Mouse (Mus musculus) lung, embryonic 14.5 days (tissue): Measurements from ENCODE around the gene Arhgef25. TPM values are rescaled to one million over a fixed set of nuclear protein-coding genes. Genes with fewer than 3 reads are reported as not detected.
A peak's percentile ranks its signal among the peaks of the same experiment; 100 is the strongest.
"Not testable (repeated sequence)": the region's sequence is repeated elsewhere in the genome, so short reads cannot be mapped to it uniquely, and the experiment has no call there.

Source experiments
- ATAC-seq: fragments of 200-750 bp; cut with Nextera tagmentation; 2 replicates; pipeline ENCODE4 v1.8.0; 2017; ENCODE audit warnings: mild to moderate bottlenecking, moderate TSS enrichment, moderate library complexity; ENCODE audit not compliant: insufficient read depth
- DNase-seq: peaks from one replicate; pipeline ENCODE4 v3.0.0-alpha.2; 2015
- H3K27ac ChIP-seq: fragments of 300-500 bp; sonication (generic); 2 replicates; pipeline ENCODE4 v1.5.1; 2014; ENCODE audit warnings: low read depth, mild to moderate bottlenecking, moderate library complexity
- H3K27me3 ChIP-seq: fragments of 300-500 bp; sonication (generic); 2 replicates; pipeline ENCODE4 v1.6.1; 2014; ENCODE audit warnings: low read length, control low read depth; ENCODE audit not compliant: insufficient read depth
- H3K36me3 ChIP-seq: fragments of 300-500 bp; sonication (generic); 2 replicates; pipeline ENCODE4 v1.6.1; 2014; ENCODE audit warnings: control low read depth; ENCODE audit not compliant: insufficient read depth
- H3K4me1 ChIP-seq: fragments of 300-500 bp; sonication (generic); 2 replicates; pipeline ENCODE4 v1.6.1; 2014; ENCODE audit warnings: antibody characterized with exemption, control low read depth; ENCODE audit not compliant: insufficient read depth
- H3K4me2 ChIP-seq: fragments of 300-500 bp; sonication (generic); 2 replicates; pipeline ENCODE4 v1.6.1; 2014; ENCODE audit warnings: mild to moderate bottlenecking
- H3K4me3 ChIP-seq: fragments of 300-500 bp; sonication (generic); 2 replicates; pipeline ENCODE4 v1.5.1; 2014; ENCODE audit warnings: low read depth, low read length
- H3K9ac ChIP-seq: fragments of 300-500 bp; sonication (generic); 2 replicates; pipeline ENCODE4 v1.6.1; 2014
- H3K9me3 ChIP-seq: fragments of 300-500 bp; sonication (generic); 2 replicates; pipeline ENCODE4 v1.6.1; 2016; ENCODE audit warnings: low read depth, low read length, control low read depth
- CTCF ChIP-seq: IDR thresholded peaks from 2 replicates; pipeline ENCODE4 v1.5.1; 2016; ENCODE audit warnings: antibody characterized with exemption, low read depth
- WGBS: fragments of 180-500 bp; shearing (Covaris S2); extraction: QIAGEN DNeasy Blood & Tissue Kit; methylation state at CpG from one replicate; pipeline ENCODE4 v1.1.7; 2014; 5-methylcytosine and 5-hydroxymethylcytosine counted together
- polyA plus RNA-seq: library from polyadenylated mRNA; unstranded; fragments of >200 nt; fragmentation: Nextera tagmentation; extraction: Ambion mirVana; gene quantifications from 2 replicates; pipeline ENCODE4 v1.2.1, GENCODE M21; 2014

Gene Arhgef25
- polyA plus RNA-seq, 1 experiment from 2014 or later: 48.7 TPM

GRCm38 (mm10) chr10:127165654-127166403 is 24.1 kb downstream of the Arhgef25 start:
- WGBS: 0% methylated on average over 56 of the region's 56 CpGs
- H3K27me3 ChIP-seq: peaks cover 73% of the 10 kb centered on the region
- TF ChIP-seq CTCF: no peak
- peak; percentile 41 for ATAC-seq
- H3K9ac ChIP-seq: peak overlapping the region; percentile 63
- H3K4me3 ChIP-seq: peak overlapping the region; percentile 62
- H3K4me1 ChIP-seq: peaks cover 13% of the 10 kb centered on the region; the same call in 1 of the 2 replicates
- H3K27ac ChIP-seq: no peak overlapping the region
- peak overlapping the region; percentile 100 for H3K4me2 ChIP-seq
- no peaks in the 10 kb centered on the region for H3K36me3 ChIP-seq
- no peaks in the 10 kb centered on the region for H3K9me3 ChIP-seq
- peak; percentile 53 for DNase-seq

GRCm38 (mm10) chr10:127165354-127165653 is 24.6 kb downstream of the Arhgef25 start:
- Histone ChIP-seq H3K4me1 (peaks cover 10% of the 10 kb centered on the region; the same call in 1 of the 2 replicates), H3K9me3 (no peaks in the 10 kb centered on the region), H3K36me3 (no peaks in the 10 kb centered on the region), H3K4me2 (peak overlapping the region; percentile 100), H3K27ac (no peak overlapping the region), H3K4me3 (peak overlapping the region; percentile 62), H3K9ac (peak overlapping the region; percentile 63), H3K27me3 (peaks cover 68% of the 10 kb centered on the region)
- WGBS: under 1% methylated on average over 37 of the region's 42 CpGs
- DNase-seq (no peak), ATAC-seq (peak; percentile 40; the same call in 1 of the 2 replicates)
- no peak for TF ChIP-seq CTCF

GRCm38 (mm10) chr10:127164631-127165353 is 25.1 kb downstream of the Arhgef25 start, which contains the start of gene B4galnt1:
Gene B4galnt1 (plus strand): TSS chr10:127165225.
- ATAC-seq (peak; percentile 89), DNase-seq (peak; percentile 91)
- H3K4me2 ChIP-seq: peak within 1 kb of the TSS; percentile 100
- peak within 1 kb of the TSS; percentile 62 for H3K4me3 ChIP-seq
- peak; percentile 77 for TF ChIP-seq CTCF
- H3K9ac ChIP-seq: peak within 1 kb of the TSS; percentile 63
- H3K27me3 ChIP-seq: peaks cover 63% of the 10 kb centered on the region
- peaks cover 6% of the 10 kb centered on the region; the same call in 1 of the 2 replicates for H3K4me1 ChIP-seq
- no peaks in the 10 kb centered on the region for H3K36me3 ChIP-seq
- 3% methylated on average over 52 of the region's 52 CpGs for WGBS
- no peak within 1 kb of the TSS for H3K27ac ChIP-seq
- H3K9me3 ChIP-seq: no peaks in the 10 kb centered on the region

DNA sequence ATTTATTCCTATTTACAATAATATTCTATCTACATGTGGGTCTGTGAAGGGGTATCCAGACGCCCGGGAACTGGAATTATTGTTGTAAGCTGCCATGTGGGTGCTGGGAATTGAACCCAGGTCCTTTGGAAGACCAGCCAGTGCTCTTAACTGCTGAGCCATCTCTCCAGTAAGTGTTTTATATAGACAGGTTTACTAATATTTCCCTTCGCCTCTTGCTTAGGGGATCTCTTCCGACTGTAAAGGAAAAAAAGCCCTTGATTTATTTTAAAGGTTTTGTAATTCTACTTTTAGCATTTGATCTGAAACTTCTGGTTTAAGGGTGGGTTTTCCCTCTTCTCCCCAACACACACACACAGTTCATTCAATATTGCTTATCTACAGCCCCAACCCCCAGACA is 25.7 kb downstream of the Arhgef25 start:
- TF ChIP-seq CTCF: no peak
- Histone ChIP-seq H3K9me3 (no peaks in the 10 kb centered on the region), H3K4me1 (peaks cover 6% of the 10 kb centered on the region; the same call in 1 of the 2 replicates), H3K27me3 (peaks cover 57% of the 10 kb centered on the region), H3K4me3 (no peak overlapping the region), H3K4me2 (no peak overlapping the region; the same call in 1 of the 2 replicates), H3K9ac (no peak overlapping the region), H3K27ac (no peak overlapping the region), H3K36me3 (no peaks in the 10 kb centered on the region)
- WGBS: 91% methylated on average over 4 of the region's 4 CpGs
- DNase-seq: no peak
- ATAC-seq: no peak

GRCm38 (mm10) chr10:127162771-127163261 is 27.1 kb downstream of the Arhgef25 start:
- peaks cover 44% of the 10 kb centered on the region for H3K27me3 ChIP-seq
- H3K4me2 ChIP-seq, H3K9ac ChIP-seq, H3K4me1 ChIP-seq, DNase-seq, H3K36me3 ChIP-seq, H3K4me3 ChIP-seq, H3K9me3 ChIP-seq, H3K27ac ChIP-seq, ATAC-seq: not testable (repeated sequence)
- 45% methylated on average over 7 of the region's 7 CpGs for WGBS

- DNase-seq: no peak
- no peak for ATAC-seq
- Histone ChIP-seq H3K9ac (no peak overlapping the region), H3K4me3 (no peak overlapping the region), H3K9me3 (no peaks in the 10 kb centered on the region), H3K27me3 (peaks cover 23% of the 10 kb centered on the region), H3K27ac (no peak overlapping the region), H3K4me1 (peaks cover 3% of the 10 kb centered on the region; the same call in 1 of the 2 replicates), H3K36me3 (no peaks in the 10 kb centered on the region), H3K4me2 (no peak overlapping the region)
- WGBS: 62% methylated on average over 3 of the region's 3 CpGs
- TF ChIP-seq CTCF: no peak
Measured at GRCm38 (mm10) chr10:127160728-127161127, 29.2 kb downstream of the Arhgef25 start.

DNA sequence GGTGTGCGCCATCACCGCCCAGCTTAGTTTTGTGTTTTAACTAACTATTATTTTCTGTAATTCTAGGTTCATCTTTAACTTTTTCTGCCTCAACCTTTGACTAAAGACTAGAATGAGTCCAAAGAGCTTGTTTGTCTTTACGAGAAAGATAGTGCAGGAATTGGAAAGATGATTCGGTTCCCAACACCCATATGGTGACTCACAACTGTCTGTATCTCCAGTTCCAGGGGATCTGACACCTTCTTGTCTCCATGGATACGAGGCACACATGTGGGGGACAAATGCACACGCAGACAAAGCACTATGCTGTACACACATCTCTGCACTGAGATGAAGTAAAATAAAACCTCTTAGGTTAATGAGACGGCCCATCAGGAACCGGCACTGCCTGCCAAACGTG is 29.8 kb downstream of the Arhgef25 start:
- Histone ChIP-seq H3K9me3 (no peaks in the 10 kb centered on the region), H3K27ac (no peak overlapping the region)

More for the DNA sequence above, 29.8 kb downstream of the Arhgef25 start:
- Histone ChIP-seq H3K9ac (no peak overlapping the region), H3K4me2 (no peak overlapping the region), H3K27me3 (peaks cover 17% of the 10 kb centered on the region), H3K36me3 (no peaks in the 10 kb centered on the region), H3K4me3 (no peak overlapping the region), H3K4me1 (no peaks in the 10 kb centered on the region; the same call in 1 of the 2 replicates)
- DNase-seq (no peak), ATAC-seq (no peak)
- TF ChIP-seq CTCF: no peak
- WGBS: 71% methylated on average over 9 of the region's 9 CpGs
